Mouse (Mus musculus): ENCODE results near the gene Asb2. TPM values are rescaled to one million over a fixed set of nuclear protein-coding genes. Genes with fewer than 3 reads are reported as not detected.

The Asb2 gene
- total and polyA plus RNA-seq, 2 experiments, result 2.7 to 5.6 TPM

GRCm38 (mm10) chr12:103273051-103273450 is 82.8 kb downstream of the Asb2 start:
- TF ChIP-seq POLR2A (IDR thresholded peaks at IDR 0.05; ENCODE audit: extremely low read depth, insufficient read depth, low read length) (no peak), CTCF (IDR thresholded peaks at IDR 0.05; ENCODE audit: low read depth, low read length) (no peak)
- no peaks in the 10 kb centered on the region for H3K4me1 ChIP-seq (ENCODE audit: control insufficient read depth, insufficient read depth, low read length)
- H3K27me3 ChIP-seq (ENCODE audit: control insufficient read depth, insufficient read depth, low read length), result no peaks in the 10 kb centered on the region
- H3K4me3 ChIP-seq (ENCODE audit: insufficient read depth, low read depth, low read length), result no peak overlapping the region
- no peak overlapping the region for H3K27ac ChIP-seq (replicated peaks; ENCODE audit: insufficient read depth, low read depth, low read length)
- no peaks in the 10 kb centered on the region for H3K36me3 ChIP-seq (ENCODE audit: control insufficient read depth, insufficient read depth, low read length)
- no peak overlapping the region for H3K9ac ChIP-seq (ENCODE audit: low read depth, low read length)
- no peak for DNase-seq (ENCODE audit: extremely low read depth, low read depth, low spot score)
- no peaks in the 10 kb centered on the region for H3K79me2 ChIP-seq (ENCODE audit: control insufficient read depth, insufficient read depth, low read length)
- 75% methylated on average over 6 of the region's 6 CpGs for WGBS

- Histone ChIP-seq H3K9ac (ENCODE audit: low read depth, low read length) (no peak overlapping the region), H3K4me1 (ENCODE audit: control insufficient read depth, insufficient read depth, low read length) (no peaks in the 10 kb centered on the region), H3K27me3 (ENCODE audit: control insufficient read depth, insufficient read depth, low read length) (no peaks in the 10 kb centered on the region), H3K4me3 (ENCODE audit: insufficient read depth, low read depth, low read length) (no peak overlapping the region), H3K27ac (replicated peaks; ENCODE audit: insufficient read depth, low read depth, low read length) (no peak overlapping the region), H3K36me3 (ENCODE audit: control insufficient read depth, insufficient read depth, low read length) (no peaks in the 10 kb centered on the region), H3K79me2 (ENCODE audit: control insufficient read depth, insufficient read depth, low read length) (no peaks in the 10 kb centered on the region)
- TF ChIP-seq CTCF (IDR thresholded peaks at IDR 0.05; ENCODE audit: low read depth, low read length), result no peak
- no peak for TF ChIP-seq POLR2A (IDR thresholded peaks at IDR 0.05; ENCODE audit: extremely low read depth, insufficient read depth, low read length)
- no peak for DNase-seq (ENCODE audit: extremely low read depth, low read depth, low spot score)
- WGBS, result 90% methylated on average over 3 of the region's 3 CpGs
Observed at GRCm38 (mm10) chr12:103272176-103272575, 83.6 kb downstream of the Asb2 start.

Other genes with a start within 250 kb of the Asb2 start
- gene Prima1, start 113.9 kb downstream of the Asb2 start, total RNA-seq (2014; rRNA removed), result not detected in 2 replicates
- gene Prima1, start 113.9 kb downstream of the Asb2 start, polyA plus RNA-seq (2012; rRNA removed), result not detected in 2 replicates
- gene Fam181a, start 45.0 kb downstream of the Asb2 start, total RNA-seq (2014; rRNA removed), result not detected in 2 replicates
- not detected in 2 replicates for gene Fam181a, start 45.0 kb downstream of the Asb2 start, polyA plus RNA-seq (2012; rRNA removed)
- gene Otub2, start 32.7 kb upstream of the Asb2 start, total RNA-seq (2014; rRNA removed), result 1.3 and 1.7 TPM in 2 replicates
- 2.1 and 2.5 TPM in 2 replicates for gene Otub2, start 32.7 kb upstream of the Asb2 start, polyA plus RNA-seq (2012; rRNA removed)
- gene 9330161L09Rik, start 51.8 kb upstream of the Asb2 start, total RNA-seq (2014; rRNA removed), result 0.13 and 0.46 TPM in 2 replicates
- gene 9330161L09Rik, start 51.8 kb upstream of the Asb2 start, polyA plus RNA-seq (2012; rRNA removed), result 0.20 TPM in 1 of 2 replicates, not detected in the other
- gene Ddx24, start 69.8 kb upstream of the Asb2 start, total RNA-seq (2014; rRNA removed), result 22.8 and 24.4 TPM in 2 replicates
- 15.6 and 19.0 TPM in 2 replicates for gene Ddx24, start 69.8 kb upstream of the Asb2 start, polyA plus RNA-seq (2012; rRNA removed)
- gene Ifi27, start 78.2 kb upstream of the Asb2 start, total RNA-seq (2014; rRNA removed), result 126 and 149 TPM in 2 replicates
- gene Ifi27, start 78.2 kb upstream of the Asb2 start, polyA plus RNA-seq (2012; rRNA removed), result 157 and 288 TPM in 2 replicates
- gene Ifi27l2a, start 87.7 kb upstream of the Asb2 start, total RNA-seq (2014; rRNA removed), result 38.3 and 72.7 TPM in 2 replicates
- gene Ifi27l2a, start 87.7 kb upstream of the Asb2 start, polyA plus RNA-seq (2012; rRNA removed), result 28.5 and 68.1 TPM in 2 replicates
- 6.3 and 10.0 TPM in 2 replicates for gene Ifi27l2b, start 101.2 kb upstream of the Asb2 start, total RNA-seq (2014; rRNA removed)
- gene Ifi27l2b, start 101.2 kb upstream of the Asb2 start, polyA plus RNA-seq (2012; rRNA removed), result 2.7 and 7.4 TPM in 2 replicates
- gene Ppp4r4, start 176.3 kb upstream of the Asb2 start, total RNA-seq (2014; rRNA removed), result 5.8 and 6.5 TPM in 2 replicates
- gene Ppp4r4, start 176.3 kb upstream of the Asb2 start, polyA plus RNA-seq (2012; rRNA removed), result 1.3 and 1.8 TPM in 2 replicates

All from liver, adult 2 months (tissue).